Mouse (Mus musculus): ENCODE measurements around the gene Dnajb4. TPM values are rescaled to one million over a fixed set of nuclear protein-coding genes. Genes with fewer than 3 reads are reported as not detected.

Gene Dnajb4
- polyA plus RNA-seq, 1 experiment from 2014 or later, result 40.0 TPM

DNA sequence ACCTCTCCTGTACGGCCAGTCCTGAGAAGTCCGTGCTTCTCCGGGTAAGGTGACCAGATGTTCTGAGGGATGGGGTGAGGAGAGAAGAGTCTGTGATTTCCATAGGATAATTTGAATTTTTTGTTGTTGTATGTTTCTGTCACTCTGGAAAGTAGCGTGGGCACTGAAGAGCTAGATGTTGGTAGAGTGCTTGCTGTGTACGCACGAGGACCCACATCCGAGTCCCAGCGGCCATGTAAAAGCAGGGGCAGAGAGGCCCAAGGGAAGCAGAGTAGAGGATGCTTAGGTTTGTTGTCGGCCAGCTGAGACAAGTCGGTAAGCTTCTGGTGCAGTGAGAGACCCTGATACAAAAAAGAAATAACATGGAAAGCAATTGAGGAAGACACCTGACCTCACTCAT is 42.1 kb downstream of the Dnajb4 start:
- no peak overlapping the region for H3K4me3 ChIP-seq (replicated peaks; ENCODE audit: low read length)
- 96% methylated on average over 10 of the region's 10 CpGs for WGBS
- no peaks in the 10 kb centered on the region for H3K36me3 ChIP-seq (replicated peaks; ENCODE audit: control insufficient read depth, insufficient read depth)
- no peak overlapping the region for H3K27ac ChIP-seq
- peaks cover 8% of the 10 kb centered on the region; the same call in 1 of the 2 replicates for H3K27me3 ChIP-seq (ENCODE audit: control insufficient read depth, insufficient read depth, low read length)
- no peak overlapping the region for H3K4me2 ChIP-seq (replicated peaks)
- peaks cover 18% of the 10 kb centered on the region; the same call in 1 of the 2 replicates for H3K4me1 ChIP-seq (replicated peaks; ENCODE audit: control insufficient read depth, insufficient read depth, low read length)
- no peak for ATAC-seq (ENCODE audit: low FRiP score)
- H3K9ac ChIP-seq, result no peak overlapping the region
- DNase-seq (ENCODE audit: low spot score), result no peak
- no peaks in the 10 kb centered on the region for H3K9me3 ChIP-seq (ENCODE audit: control insufficient read depth, low read length)

DNA sequence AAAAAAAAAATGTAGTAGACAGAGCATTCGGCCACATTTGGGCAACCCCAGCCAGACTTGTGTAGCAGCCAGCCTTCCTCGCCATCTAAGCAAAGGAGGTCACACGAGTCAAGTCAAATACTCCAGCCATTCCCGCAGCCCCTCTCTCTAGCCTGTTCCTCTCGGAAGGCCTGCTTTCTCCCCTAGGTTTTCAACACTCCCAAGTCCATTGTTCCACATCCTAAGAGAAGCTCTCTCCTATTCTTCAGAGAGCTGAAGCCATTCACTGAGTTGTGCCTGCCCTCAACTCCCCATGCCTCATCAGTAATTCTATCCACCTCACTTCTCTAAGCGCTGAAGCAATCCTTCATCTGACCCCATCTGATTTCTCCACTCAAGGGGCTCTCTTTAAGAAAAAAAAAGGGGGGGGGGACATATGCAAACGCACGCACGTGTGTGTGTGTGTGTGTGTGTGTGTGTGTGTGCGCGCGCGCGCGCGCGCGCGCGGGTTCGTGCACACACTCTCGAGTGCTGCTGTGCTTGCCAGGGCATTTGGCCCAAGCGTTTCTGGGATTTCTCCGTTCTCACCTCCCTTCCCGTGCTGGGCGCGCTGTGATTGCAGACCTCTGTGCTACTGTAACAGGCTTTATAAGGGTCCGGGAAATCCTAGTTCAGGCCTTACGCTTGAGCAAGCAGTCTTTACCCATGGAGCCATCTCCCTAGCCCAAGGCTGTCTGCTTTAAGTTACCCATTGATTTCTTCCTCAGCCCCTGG is 43.2 kb downstream of the Dnajb4 start:
- peak overlapping the region; percentile 83 for H3K27ac ChIP-seq
- peaks cover 8% of the 10 kb centered on the region; the same call in 1 of the 2 replicates for H3K27me3 ChIP-seq (ENCODE audit: control insufficient read depth, insufficient read depth, low read length)
- ATAC-seq (ENCODE audit: low FRiP score) (peak; percentile 58), DNase-seq (ENCODE audit: low spot score) (peak; percentile 67)
- no peaks in the 10 kb centered on the region for H3K36me3 ChIP-seq (replicated peaks; ENCODE audit: control insufficient read depth, insufficient read depth)
- H3K9me3 ChIP-seq (ENCODE audit: control insufficient read depth, low read length), result no peaks in the 10 kb centered on the region
- H3K4me1 ChIP-seq (replicated peaks; ENCODE audit: control insufficient read depth, insufficient read depth, low read length), result peaks cover 18% of the 10 kb centered on the region; the same call in 1 of the 2 replicates
- H3K4me3 ChIP-seq (replicated peaks; ENCODE audit: low read length), result peak overlapping the region; percentile 57
- H3K4me2 ChIP-seq (replicated peaks), result peak overlapping the region; percentile 93
- peak overlapping the region; percentile 83 for H3K9ac ChIP-seq
- 5% methylated on average over 29 of the region's 29 CpGs for WGBS

DNA sequence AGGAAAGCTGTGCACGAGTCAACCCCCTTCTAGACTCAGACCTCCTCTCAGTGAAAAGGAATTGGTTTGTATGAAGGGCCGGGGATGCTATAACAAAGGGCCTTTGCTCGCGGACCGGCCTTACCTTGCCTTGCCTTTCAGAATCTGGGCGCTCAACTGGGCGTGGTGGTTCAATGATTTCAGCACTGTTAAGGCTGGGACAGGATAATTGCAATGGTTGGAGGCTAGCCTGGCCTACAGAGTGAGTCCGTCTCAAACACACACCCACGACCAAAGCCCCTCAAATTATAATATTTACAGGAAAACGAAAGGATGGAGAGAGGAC is 44.0 kb downstream of the Dnajb4 start, which contains the start of gene Gipc2:
TSS of gene Gipc2 (minus strand) at position 132 of the 325 bp plus-strand sequence.
- Histone ChIP-seq H3K9me3 (ENCODE audit: control insufficient read depth, low read length) (no peaks in the 10 kb centered on the region), H3K36me3 (replicated peaks; ENCODE audit: control insufficient read depth, insufficient read depth) (no peaks in the 10 kb centered on the region), H3K4me3 (replicated peaks; ENCODE audit: low read length) (peak within 1 kb of the TSS; percentile 57), H3K9ac (peak within 1 kb of the TSS; percentile 83), H3K27ac (peak within 1 kb of the TSS; percentile 83), H3K27me3 (ENCODE audit: control insufficient read depth, insufficient read depth, low read length) (peaks cover 8% of the 10 kb centered on the region; the same call in 1 of the 2 replicates), H3K4me2 (replicated peaks) (peak within 1 kb of the TSS; percentile 93), H3K4me1 (replicated peaks; ENCODE audit: control insufficient read depth, insufficient read depth, low read length) (peaks cover 18% of the 10 kb centered on the region; the same call in 1 of the 2 replicates)
- ATAC-seq (ENCODE audit: low FRiP score), result no peak; the same call in 1 of the 2 replicates
- no peak for DNase-seq (ENCODE audit: low spot score)
- WGBS, result 4% methylated on average over 10 of the region's 10 CpGs

DNA sequence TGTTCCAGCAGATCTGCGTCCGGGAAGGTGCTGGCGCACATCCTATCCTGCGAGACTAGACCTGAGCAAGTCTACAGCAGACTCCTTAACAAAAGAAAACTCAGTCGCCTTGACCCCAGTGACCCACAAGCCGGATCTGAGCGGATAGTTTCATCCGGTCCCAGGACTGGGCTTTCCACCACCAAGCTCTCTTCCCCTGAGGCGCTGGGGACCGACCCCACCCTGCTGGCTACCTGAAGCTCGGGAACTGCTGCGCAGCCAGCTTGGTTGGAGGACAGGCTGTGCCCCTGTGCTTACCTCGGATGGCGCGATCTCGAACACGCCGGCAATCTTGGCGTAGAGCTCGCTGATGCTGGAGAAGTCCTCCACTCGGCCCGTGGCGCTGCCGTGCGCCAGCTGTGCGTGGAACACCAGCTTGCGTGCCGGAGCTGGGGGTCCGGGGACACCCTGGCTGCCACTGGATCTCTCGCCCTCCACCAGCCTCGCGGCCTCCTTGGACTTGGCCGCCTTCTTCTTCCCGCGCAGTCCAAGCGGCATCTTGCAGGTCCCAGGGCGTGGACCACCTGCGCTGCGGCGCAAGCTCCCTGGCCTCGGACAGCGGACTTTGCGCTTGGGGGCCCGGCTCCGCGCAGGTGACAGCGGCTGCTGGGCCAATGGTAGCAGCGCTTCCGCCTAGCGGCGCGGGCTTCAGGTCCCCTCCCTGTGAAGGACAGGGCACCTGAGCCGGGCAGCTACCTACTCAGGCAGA is 44.6 kb downstream of the Dnajb4 start:
- Histone ChIP-seq H3K27ac (peak overlapping the region; percentile 83), H3K4me1 (replicated peaks; ENCODE audit: control insufficient read depth, insufficient read depth, low read length) (peaks cover 18% of the 10 kb centered on the region; the same call in 1 of the 2 replicates), H3K4me3 (replicated peaks; ENCODE audit: low read length) (peak overlapping the region; percentile 57), H3K36me3 (replicated peaks; ENCODE audit: control insufficient read depth, insufficient read depth) (no peaks in the 10 kb centered on the region), H3K9ac (peak overlapping the region; percentile 83), H3K9me3 (ENCODE audit: control insufficient read depth, low read length) (no peaks in the 10 kb centered on the region), H3K4me2 (replicated peaks) (peak overlapping the region; percentile 93), H3K27me3 (ENCODE audit: control insufficient read depth, insufficient read depth, low read length) (peaks cover 8% of the 10 kb centered on the region; the same call in 1 of the 2 replicates)
- under 1% methylated on average over 52 of the region's 53 CpGs for WGBS
- peak; percentile 78 for ATAC-seq (ENCODE audit: low FRiP score)
- DNase-seq (ENCODE audit: low spot score), result peak; percentile 62

DNA sequence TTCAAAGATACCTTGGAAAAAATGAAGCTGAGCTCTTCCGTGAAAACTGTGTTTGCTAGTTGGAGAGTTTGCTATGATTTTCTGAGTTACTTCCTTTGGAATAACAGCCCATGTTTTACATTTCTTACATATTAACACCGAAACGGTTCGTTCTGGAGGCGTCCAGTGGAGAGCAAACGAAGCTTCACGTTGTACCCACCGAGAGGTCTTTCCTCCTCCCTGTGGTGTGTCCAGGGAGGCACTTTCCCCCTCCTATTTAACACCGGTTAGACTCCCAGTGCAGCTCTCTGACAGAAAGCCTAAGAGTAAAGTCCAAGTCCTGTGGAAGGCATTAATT is 45.1 kb downstream of the Dnajb4 start:
- peak overlapping the region; percentile 83; the same call in 1 of the 2 replicates for H3K9ac ChIP-seq
- no peaks in the 10 kb centered on the region for H3K36me3 ChIP-seq (replicated peaks; ENCODE audit: control insufficient read depth, insufficient read depth)
- ATAC-seq (ENCODE audit: low FRiP score) (no peak), DNase-seq (ENCODE audit: low spot score) (no peak)
- H3K27me3 ChIP-seq (ENCODE audit: control insufficient read depth, insufficient read depth, low read length), result peaks cover 8% of the 10 kb centered on the region; the same call in 1 of the 2 replicates
- WGBS, result 30% methylated on average over 9 of the region's 9 CpGs
- no peaks in the 10 kb centered on the region for H3K9me3 ChIP-seq (ENCODE audit: control insufficient read depth, low read length)
- H3K4me3 ChIP-seq (replicated peaks; ENCODE audit: low read length), result peak overlapping the region; percentile 57
- H3K4me1 ChIP-seq (replicated peaks; ENCODE audit: control insufficient read depth, insufficient read depth, low read length), result peaks cover 18% of the 10 kb centered on the region; the same call in 1 of the 2 replicates
- peak overlapping the region; percentile 93 for H3K4me2 ChIP-seq (replicated peaks)
- H3K27ac ChIP-seq, result no peak overlapping the region

DNA sequence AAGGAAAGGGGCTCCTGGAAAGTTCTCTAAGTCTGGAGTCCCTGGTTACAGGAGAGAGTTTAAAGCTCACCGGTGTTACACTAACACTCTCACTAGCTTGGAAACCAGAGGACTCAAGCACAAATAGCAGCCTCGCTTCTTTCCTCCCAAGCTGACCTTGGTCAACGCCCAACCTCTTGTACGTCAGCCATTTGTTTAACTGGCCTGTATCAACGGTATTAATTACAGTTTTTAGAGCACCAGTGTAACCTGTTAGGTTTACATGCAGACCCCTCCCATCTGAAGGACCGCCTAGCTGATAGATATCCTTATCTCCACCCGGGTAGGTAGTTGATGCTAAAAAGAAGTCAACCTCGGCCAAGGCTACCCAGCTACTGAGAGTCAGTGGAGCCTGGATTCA is 46.8 kb downstream of the Dnajb4 start:
- Histone ChIP-seq H3K27me3 (ENCODE audit: control insufficient read depth, insufficient read depth, low read length) (peaks cover 8% of the 10 kb centered on the region; the same call in 1 of the 2 replicates), H3K36me3 (replicated peaks; ENCODE audit: control insufficient read depth, insufficient read depth) (no peaks in the 10 kb centered on the region), H3K4me1 (replicated peaks; ENCODE audit: control insufficient read depth, insufficient read depth, low read length) (peaks cover 18% of the 10 kb centered on the region; the same call in 1 of the 2 replicates), H3K27ac (no peak overlapping the region), H3K4me3 (replicated peaks; ENCODE audit: low read length) (no peak overlapping the region), H3K4me2 (replicated peaks) (no peak overlapping the region), H3K9me3 (ENCODE audit: control insufficient read depth, low read length) (no peaks in the 10 kb centered on the region), H3K9ac (no peak overlapping the region)
- WGBS, result 93% methylated on average over 8 of the region's 8 CpGs
- DNase-seq (ENCODE audit: low spot score) (no peak), ATAC-seq (ENCODE audit: low FRiP score) (no peak)

DNA sequence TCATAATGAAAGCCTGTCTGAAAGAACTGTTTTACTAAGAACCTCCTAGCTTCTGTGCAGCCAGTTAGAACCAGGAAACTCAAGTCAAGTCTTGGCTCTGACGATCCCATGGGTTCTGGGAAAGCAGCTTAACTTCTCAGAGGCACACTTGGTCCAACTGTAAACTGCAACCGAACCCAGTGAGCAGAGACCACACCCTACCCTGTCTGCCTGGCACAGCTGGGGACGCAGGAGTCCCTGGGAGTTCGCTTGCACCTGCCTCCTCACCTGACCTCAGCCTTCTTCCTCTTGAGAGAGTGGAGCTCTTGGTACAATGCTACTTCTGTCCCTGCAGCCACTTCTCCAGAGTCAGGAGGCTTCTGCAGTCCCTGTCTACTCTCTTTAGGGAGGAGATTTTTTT is 49.5 kb downstream of the Dnajb4 start:
- H3K27me3 ChIP-seq (ENCODE audit: control insufficient read depth, insufficient read depth, low read length), result peaks cover 8% of the 10 kb centered on the region; the same call in 1 of the 2 replicates
- no peaks in the 10 kb centered on the region for H3K36me3 ChIP-seq (replicated peaks; ENCODE audit: control insufficient read depth, insufficient read depth)
- H3K9ac ChIP-seq, result no peak overlapping the region
- H3K4me2 ChIP-seq (replicated peaks), result no peak overlapping the region
- ATAC-seq (ENCODE audit: low FRiP score), result no peak
- no peaks in the 10 kb centered on the region for H3K9me3 ChIP-seq (ENCODE audit: control insufficient read depth, low read length)
- WGBS, result 67% methylated on average over 4 of the region's 4 CpGs
- no peak for DNase-seq (ENCODE audit: low spot score)
- H3K27ac ChIP-seq, result no peak overlapping the region
- no peak overlapping the region for H3K4me3 ChIP-seq (replicated peaks; ENCODE audit: low read length)
- H3K4me1 ChIP-seq (replicated peaks; ENCODE audit: control insufficient read depth, insufficient read depth, low read length), result no peaks in the 10 kb centered on the region

DNA sequence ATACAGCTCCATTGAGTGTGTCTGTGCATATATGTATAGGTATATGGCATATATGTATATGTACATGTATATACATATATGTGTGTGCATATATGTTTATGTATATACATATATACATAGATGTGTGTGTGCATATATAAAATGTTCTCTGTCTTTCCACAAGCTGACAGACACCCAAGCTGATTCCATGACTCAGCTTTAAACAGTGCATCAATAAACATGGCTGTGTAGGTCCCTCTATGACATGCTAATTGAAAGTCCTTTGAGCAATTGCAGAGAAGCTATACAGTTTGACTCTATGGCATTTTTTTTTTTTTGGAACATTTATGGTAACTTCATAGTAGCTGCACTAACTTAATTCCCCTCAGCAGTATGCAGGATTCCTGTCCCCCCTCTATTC is 50.8 kb downstream of the Dnajb4 start:
- Histone ChIP-seq H3K4me2 (replicated peaks) (no peak overlapping the region), H3K9me3 (ENCODE audit: control insufficient read depth, low read length) (no peaks in the 10 kb centered on the region), H3K4me1 (replicated peaks; ENCODE audit: control insufficient read depth, insufficient read depth, low read length) (no peaks in the 10 kb centered on the region), H3K27me3 (ENCODE audit: control insufficient read depth, insufficient read depth, low read length) (peaks cover 2% of the 10 kb centered on the region; the same call in 1 of the 2 replicates), H3K27ac (no peak overlapping the region), H3K9ac (no peak overlapping the region), H3K36me3 (replicated peaks; ENCODE audit: control insufficient read depth, insufficient read depth) (no peaks in the 10 kb centered on the region), H3K4me3 (replicated peaks; ENCODE audit: low read length) (no peak overlapping the region)
- DNase-seq (ENCODE audit: low spot score), result no peak
- ATAC-seq (ENCODE audit: low FRiP score), result no peak
